Mouse (Mus musculus): ENCODE measurements around the gene Ccdc22. TPM values are rescaled to one million over a fixed set of nuclear protein-coding genes. Genes with fewer than 3 reads are reported as not detected.
A peak's percentile ranks its signal among the peaks of the same experiment; 100 is the strongest.

The Ccdc22 gene
- 10 to 100 TPM; 24.8 to 26.3 TPM for total RNA-seq (2021)

DNA sequence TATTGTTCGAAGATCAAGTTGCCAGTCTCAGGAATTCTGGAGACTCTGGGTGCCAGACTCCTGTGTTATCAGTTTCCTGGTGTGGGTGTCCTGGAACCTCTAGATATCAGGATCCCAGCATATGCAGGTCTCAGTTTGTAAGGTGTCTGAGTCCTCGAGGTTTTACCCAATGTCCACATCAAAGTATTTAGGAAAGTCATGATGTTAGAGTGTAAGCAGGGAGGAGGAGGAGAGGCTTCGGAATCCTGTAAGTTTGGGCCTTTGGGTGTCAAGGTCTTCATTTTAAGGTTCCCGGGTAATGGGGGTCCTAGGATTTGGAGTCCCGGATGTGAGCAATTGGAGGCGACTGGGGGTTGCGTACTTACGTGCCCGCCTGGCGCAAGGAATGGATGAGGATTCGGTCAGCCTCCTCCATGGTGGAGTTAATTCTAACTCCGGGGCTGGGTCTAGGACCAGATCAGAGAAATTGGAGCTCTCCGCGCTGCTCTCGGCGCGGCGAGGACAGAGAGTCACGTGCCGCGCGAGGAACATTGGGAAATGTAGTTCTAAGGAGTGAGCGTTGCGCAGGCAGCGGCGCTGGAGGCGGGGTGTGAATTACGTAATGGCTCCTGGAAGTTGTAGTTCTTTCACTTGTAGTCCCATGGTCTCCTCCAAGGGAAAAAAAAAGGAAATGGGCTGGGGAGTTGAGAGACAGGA lies at the start of gene Ccdc22:
TSS of gene Ccdc22 (minus strand) at position 639 of the 696 bp plus-strand sequence.
- intact Hi-C loops (cut with DNase I), result no loop called here
- DNase-seq, result peak; percentile 83

DNA sequence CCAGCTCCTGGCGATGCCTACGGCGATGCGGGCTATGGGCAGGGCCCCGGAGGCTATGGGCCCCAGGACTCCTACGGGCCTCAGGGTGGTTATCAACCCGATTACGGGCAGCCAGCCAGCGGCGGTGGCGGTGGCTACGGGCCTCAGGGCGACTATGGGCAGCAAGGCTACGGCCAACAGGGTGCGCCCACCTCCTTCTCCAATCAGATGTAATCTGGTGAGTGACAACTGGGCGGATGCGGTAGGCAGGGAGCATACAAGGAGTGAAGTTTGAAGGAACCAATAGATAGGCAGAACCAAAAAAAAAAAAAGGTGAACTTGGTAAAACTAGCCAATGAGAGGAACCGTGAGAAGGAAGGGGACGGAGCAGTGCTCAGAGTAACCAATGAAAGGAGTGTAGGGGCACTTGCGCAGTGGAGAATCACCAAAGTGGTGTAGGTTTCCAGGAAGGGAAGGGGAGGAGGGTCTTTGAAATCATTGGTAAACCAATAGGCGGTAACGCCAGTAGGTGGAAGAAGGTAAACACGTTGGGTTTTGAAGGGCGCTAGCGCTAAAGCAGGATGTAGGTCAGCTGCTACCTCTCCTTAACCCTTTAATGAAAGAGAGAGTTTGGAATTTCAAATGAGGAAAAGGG lies 43.5 kb upstream of the Ccdc22 start:
- intact Hi-C loops (cut with DNase I), result loop anchor here (10.0 kb wide), 2 partner anchors 174 to 224 kb away; no protein-coding TSS in a partner anchor
- DNase-seq, result peak; percentile 79

DNA sequence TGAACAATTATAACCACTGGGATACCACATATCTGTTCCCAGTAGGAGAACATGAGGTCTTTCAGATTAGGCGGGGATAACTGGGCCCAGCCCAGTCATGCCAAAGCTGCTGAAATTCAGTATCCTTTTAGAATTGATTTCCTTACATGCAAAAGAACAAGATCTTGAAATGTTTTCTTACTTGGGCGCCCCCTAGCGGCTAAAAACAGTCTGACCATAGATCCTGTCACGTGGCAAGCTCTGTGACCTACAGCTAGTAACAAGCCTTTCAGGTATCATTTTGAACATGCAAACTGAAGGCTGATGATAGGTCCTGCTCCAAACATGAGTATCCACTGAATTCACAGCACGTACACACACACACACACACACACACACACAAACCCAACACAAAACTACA lies 40.0 kb upstream of the Ccdc22 start:
- peak; percentile 82 for DNase-seq
- intact Hi-C loops (cut with DNase I), result loop anchor here (10.0 kb wide), 2 partner anchors 171 to 221 kb away; no protein-coding TSS in a partner anchor

DNA sequence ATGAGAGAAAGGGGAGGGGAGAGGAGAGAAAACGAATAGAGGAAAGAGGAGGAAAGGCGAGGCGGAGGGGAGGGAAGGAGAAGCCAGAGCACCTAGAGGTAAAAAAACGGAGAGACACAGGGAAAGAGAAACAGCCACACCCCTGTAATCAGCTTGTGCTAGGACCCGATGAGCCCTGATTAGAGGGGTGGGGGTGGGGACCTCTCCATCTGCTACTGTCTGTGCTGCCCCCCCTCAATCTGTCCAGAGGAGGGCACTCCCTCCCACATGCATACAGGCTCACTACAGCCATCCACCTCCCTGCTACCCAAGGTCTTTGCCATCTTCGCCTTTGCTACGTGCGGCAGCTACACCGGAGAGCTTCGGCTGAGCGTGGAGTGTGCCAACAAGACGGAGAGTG lies 35.5 kb upstream of the Ccdc22 start:
- DNase-seq, result peak; percentile 33
- intact Hi-C loops (cut with DNase I), result loop anchor here (10.0 kb wide), 2 partner anchors 166 to 216 kb away; no protein-coding TSS in a partner anchor

DNA sequence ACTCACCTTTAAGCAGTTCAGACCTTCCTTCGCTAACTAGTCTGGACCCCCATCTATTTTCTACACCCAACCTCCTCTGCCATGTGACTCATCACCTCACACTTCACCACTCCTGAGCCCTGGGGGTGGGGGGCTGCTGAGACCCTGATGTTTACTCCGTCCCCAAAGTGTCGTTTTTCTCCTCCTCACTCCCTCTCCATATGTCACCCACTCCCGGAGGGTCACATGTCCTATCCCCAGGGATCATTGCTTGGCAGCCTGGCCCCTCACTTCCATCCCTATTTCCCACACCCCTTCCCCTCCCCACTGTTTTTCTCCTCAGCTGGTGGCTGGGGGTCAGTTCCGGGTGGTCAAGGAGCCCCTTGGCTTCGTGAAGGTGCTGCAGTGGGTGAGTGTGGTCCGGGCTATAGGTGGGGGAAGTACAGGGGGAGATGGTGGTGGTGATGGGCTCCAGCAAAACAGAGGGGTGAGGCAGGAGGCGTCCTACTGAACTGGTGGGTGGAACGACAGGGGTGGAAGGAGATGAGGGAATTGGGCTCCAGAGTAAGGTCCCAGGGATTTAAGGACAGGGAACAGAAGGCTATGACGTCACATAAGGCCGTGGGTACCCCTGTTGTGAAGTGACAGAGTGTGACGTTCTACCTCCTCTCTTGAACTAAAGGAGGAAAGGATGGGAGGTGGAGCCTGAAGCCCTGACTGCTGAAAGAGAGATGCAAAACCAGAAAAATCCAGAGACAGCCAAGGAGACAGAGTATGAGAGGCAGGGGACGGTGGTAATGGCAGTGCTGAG lies 34.4 kb upstream of the Ccdc22 start:
- peak; percentile 47 for DNase-seq
- intact Hi-C loops (cut with DNase I), result loop anchor here (10.0 kb wide), 2 partner anchors 165 to 215 kb away; no protein-coding TSS in a partner anchor

DNA sequence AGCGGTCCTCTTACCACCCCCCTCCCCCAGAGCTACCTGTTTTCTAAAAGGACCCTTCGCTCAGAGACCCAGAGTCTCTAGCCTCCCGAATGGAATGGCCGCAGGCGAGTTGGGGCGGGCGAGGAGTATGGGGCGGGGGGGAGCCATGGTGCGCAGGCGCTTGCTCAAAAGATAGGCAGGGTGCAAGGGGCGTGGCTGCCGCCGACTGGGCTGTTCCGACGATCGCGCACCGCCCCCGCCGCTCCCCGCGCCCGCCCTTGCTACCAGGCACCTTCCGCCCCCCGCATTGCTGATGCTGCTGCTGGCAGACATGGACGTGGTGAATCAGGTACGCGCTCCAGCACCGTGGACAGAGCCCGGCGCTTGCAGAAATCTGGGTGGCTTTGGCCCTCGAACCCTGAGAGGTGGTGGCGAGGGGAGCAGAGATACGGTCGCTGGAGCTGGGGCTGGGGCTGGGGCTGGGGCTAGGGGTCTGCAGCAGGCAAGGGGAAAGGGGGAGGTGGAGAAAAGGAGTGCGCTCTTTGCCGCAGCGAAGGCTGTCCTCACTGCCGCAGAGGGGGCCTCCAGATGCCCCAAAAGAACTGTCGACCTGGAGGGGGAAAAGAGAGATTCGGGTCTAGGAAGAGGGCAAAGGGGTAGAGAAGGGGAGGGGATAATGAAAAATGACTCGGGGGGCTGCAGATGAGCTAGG lies 33.2 kb upstream of the Ccdc22 start, which contains the start of gene Syp:
TSS of gene Syp (plus strand) at position 71 of the 691 bp plus-strand sequence.
- DNase-seq, result peak; percentile 90
- intact Hi-C loops (cut with DNase I), result no loop called here

DNA sequence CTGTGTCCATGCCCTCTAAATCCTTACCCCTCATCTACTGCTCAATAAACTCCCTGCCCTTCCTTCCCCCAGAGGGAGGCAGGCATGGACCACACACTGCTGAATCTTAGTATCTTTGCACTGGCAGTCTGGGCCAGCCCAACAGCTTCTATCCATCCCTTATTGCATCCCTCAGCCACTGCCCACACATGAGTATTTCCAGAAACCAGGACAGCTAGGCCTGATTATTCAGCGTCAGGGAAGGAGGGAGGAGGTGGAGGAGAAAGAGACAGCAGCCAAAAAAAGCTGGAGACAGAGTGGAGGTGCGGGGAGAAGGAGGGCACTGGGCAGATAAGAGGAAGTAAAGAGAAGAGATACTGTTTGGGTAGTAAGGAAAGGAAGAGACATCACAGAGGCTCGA lies 29.8 kb upstream of the Ccdc22 start:
- DNase-seq, result no peak
- intact Hi-C loops (cut with DNase I), result no loop called here

DNA sequence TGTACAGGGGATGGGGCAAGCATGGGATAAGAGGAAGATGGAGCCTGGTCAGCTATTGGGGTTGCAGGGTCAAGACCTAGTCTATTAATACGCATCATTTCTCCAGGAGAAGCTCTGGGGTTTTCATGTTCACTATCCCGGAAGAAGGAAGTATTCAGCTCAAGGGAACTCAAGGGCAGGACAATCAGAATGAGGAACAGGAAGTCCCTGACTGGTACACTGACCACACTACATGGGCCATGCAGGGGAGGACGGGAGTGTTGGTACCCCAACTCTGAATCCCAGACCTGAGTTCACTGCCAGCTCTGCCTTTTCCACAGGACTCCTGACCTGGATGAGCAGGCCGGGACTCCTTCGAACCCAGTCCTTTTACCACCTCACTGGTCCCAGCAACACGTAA lies 27.2 kb upstream of the Ccdc22 start:
- no peak for DNase-seq
- intact Hi-C loops (cut with DNase I), result no loop called here

DNA sequence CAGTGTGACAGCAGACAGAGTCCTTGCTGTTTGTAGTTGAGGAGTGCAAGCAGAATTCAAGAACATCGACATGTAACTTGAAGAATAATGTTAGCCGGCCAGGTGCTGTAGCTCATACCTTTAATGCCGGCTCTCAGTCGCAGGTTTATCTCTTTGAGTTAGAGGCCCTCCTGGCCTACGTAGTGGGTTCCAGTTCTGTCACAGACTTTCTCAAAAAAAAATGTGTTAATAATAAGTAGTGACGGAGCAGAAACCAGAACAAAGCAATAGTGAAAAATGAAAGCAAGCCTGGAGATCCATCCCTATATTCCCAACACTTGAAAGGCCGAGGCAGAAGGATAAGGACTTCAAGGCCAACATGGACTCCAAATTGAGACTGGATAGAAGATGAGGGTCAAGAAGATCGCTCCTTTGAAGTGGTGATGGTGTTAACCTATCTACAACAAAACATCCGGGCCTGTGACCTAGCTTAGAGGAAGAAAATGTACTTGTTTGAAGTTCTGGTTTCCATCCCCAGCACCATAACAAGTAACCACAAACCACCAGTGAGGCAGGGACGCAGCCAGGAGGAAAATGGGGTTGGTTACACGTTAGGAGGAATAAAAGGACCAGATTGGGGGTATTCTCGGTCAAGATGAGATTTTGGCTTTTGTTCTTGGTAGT lies 12.7 kb upstream of the Ccdc22 start:
- intact Hi-C loops (cut with DNase I), result no loop called here
- DNase-seq, result no peak

DNA sequence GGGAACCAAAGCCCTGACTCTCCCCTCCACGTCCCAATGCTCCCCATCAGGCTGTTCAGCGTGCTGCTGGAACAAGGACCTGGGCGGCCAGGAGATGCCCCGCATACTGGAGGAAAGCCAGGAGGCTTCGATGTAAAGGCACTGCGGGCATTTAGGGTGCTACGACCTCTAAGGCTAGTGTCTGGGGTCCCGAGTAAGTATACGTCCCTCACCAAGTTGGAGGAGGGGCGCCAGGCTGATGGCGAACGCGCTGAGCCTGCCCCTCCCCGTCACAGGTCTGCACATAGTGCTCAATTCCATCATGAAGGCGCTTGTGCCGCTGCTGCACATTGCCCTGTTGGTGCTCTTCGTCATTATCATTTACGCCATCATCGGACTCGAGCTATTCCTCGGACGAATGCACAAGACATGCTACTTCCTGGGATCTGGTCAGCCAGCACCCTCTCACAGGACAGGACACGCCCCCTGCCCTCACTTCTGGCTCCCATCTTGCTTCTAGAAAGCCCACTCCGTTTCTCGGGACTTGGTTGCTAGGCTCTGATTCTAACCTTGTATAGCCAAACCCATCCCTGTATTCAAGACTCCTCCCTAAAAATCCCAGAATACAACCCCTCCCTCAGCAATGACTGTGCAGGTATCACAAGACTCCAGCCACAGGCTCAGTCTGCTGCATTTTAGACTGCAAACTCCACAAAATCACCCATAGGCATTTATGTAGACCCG lies 5.4 kb upstream of the Ccdc22 start:
- intact Hi-C loops (cut with DNase I), result no loop called here
- no peak for DNase-seq

DNA sequence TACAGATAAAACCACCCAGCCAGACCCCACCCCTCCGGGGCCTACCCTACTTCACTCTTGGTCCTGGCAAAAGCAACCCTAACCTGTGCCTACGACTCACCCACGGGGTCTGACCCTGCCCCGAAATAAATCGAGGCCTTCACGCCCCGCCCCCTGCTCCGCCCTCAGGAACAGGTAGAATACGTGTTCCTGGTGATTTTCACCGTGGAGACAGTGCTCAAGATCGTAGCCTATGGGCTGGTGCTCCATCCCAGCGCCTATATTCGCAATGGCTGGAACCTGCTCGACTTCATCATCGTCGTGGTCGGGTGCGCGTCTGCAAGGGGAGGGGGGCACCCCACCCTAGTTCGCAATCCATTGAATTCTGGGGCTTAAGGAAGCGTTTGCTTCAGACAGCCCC lies 4.7 kb upstream of the Ccdc22 start:
- no peak for DNase-seq
- intact Hi-C loops (cut with DNase I), result no loop called here

DNA sequence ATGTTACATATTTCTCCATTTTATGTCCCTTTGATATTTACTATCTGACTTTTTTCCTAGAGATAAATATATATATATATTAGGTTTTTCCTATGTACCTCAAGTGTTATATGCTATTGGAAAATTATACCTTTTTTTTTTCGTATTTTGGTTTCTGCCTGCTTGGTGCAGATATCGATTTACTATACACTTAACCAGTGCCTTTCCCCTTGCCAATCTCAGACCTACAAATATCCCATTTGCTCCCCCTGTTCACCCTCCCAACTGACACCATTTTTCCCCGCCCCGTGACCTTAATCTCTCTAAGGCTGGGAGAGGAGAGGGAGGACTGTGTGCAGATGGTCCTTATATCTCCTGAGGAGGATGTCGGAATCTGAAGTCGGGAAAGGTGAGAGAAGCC lies 1.5 kb upstream of the Ccdc22 start, which contains the start of gene Cacna1f:
TSS of gene Cacna1f (plus strand) at position 301 of the 400 bp plus-strand sequence.
- no peak for DNase-seq
- intact Hi-C loops (cut with DNase I), result no loop called here

DNA sequence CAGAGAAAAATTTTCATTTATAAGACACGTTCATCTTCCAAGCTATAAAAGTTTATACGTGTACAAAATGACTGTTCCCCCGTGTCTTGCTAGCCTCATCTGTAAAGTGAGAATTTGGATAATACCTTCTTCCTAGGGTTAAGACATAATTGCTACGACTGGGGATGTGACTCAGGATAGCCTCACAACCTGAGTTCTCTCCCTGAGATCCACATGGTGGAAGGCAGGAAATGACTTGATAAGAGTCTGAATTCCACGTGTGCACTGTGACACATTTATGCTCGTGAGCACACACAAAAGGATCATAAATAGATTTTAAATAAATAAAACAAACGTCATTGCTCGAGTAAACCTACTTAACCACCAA lies 241 bp upstream of the Ccdc22 start:
- DNase-seq, result no peak

DNA sequence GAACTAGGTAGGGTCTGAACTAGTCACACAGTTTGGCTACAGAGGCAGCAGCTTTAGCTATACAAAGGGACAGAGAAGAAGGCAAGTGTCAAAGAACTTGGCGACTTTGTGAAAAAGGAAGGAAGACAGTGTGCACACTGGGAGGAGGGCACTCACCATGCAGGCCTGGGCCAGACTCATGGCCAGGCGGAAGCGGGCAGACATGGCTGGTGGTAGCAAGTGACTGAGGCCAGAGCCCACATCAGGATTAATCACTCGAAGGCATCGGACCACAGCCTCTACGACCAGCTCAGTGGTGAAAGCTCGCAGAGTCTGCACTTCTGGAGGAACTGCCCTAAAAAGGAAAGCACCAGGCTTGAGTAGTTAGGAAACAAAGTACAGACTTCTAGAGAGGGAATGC lies 1.3 kb downstream of the Ccdc22 start:
- DNase-seq, result no peak

More for the DNA sequence above, 241 bp upstream of the Ccdc22 start:
- intact Hi-C loops (cut with DNase I), result no loop called here

DNA sequence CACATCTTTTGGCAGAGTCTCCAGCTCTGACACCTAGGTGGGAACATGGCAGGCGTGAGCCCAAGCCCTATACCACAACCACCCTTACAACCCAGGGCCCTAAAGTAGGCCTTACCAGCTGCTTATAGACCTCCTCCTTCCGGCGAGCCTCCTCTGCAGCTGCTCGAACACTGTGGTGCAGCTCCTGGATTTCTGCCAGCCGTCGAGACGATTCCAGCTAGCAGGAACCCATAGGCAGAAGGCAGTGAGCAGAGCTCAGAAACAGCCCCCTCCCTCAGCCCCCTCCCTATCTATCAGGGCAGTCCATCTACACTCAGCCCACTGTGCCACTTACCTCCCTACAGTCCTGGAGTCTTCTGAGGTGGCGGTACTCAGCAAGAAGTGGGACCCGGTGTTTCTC lies 9.9 kb downstream of the Ccdc22 start:
- peak; percentile 45 for DNase-seq
- intact Hi-C loops (cut with DNase I), result no loop called here

More for the DNA sequence above, 1.3 kb downstream of the Ccdc22 start:
- intact Hi-C loops (cut with DNase I), result no loop called here

DNA sequence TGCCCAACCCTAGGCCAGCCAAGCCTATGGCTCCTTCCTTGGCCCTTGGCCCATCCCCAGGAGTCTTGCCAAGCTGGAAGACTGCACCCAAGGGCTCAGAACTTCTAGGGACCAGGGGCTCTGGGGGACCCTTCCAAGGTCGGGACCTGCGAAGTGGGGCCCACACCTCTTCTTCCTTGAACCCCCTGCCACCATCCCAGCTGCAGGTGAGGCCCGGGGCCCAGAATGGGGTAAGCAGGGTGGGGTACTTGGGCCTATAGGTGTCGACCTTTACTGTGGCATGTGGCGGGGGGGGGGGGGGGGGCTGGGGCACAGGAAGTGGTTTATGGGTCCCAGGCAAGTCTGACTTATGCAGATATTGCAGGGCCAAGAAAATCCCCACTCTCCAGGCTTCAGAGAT lies 19.0 kb downstream of the Ccdc22 start:
- intact Hi-C loops (cut with DNase I), result no loop called here
- no peak for DNase-seq

DNA sequence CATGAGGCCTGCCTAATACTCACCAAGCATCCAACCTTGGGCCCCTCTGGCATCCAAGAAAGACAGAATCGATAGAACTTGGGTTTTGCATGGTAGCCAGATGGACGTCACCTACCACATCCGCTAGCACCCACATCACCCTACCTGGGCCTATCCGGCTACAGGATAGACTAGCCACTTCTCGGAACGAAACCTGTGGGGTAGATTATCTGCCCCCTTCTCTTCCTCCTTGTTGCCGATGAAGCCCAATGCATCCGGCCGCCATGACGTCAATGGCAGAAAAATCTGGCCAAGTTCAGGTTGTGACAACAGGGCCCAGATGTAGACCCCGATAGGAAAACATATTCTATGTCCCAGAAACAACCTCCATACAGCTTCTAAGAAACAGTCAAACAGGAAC lies 21.4 kb downstream of the Ccdc22 start:
- intact Hi-C loops (cut with DNase I), result no loop called here

DNA sequence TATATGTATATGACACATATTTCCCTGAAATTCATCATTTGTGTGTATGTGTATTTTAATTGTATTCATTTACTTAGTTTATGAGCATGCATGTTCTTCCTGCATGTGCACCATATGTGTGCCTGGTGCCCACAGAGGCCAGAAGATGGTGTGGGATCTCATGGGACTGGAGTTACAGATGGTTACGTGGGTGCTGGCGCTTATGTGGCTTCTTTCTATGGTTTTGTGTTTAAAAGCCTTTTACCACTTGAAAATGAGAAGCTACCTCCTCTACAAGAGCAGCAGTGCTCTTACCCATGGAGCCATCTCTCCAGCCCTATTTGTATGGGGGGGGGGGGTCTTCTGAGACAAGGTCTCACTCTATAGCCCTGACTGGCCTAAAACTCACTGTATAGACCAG lies 24.2 kb downstream of the Ccdc22 start:
- intact Hi-C loops (cut with DNase I), result no loop called here
- DNase-seq, result no peak

More for the DNA sequence above, 21.4 kb downstream of the Ccdc22 start:
- no peak for DNase-seq

DNA sequence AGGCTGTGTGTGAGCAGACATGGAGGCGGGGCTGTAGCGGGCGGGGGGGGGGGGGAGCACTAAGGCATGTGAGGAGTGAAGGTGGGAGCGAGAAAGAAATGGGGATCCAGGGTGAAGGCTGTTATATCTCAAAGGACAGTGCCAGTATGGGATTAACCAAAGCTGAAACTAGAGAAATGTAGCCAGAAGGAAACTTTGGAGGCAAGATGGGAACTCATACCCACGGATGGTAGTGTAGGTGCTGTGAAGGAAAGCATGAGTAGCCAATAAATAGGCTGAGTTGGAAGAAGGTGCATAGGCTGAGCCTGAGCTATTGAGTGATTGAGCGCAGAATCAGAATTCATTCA lies 30.5 kb downstream of the Ccdc22 start:
- no peak for DNase-seq

More for the DNA sequence above, 30.5 kb downstream of the Ccdc22 start:
- intact Hi-C loops (cut with DNase I), result loop anchor here (10.0 kb wide), 1 partner anchor 100 kb away; no protein-coding TSS in a partner anchor

Data from left cerebral cortex, postnatal 4 days (tissue).